ENCODE assay signal across 9 mouse cellular contexts in genomic region chr5:111291639-111292038, GRCm38 (mm10). TPM values are rescaled to one million over a fixed set of nuclear protein-coding genes. Genes with fewer than 3 reads are reported as not detected.
DNase-seq lines count a peak whose midpoint lies in the region; ATAC-seq and TF ChIP-seq lines count a peak whose summit lies in the region.
"Had no signal": no experiment of that assay in that cellular context is flagged by ENCODE, and none has a peak within 500 bp of the region (broad histone marks: within the 10 kb centered on the region; RNA-seq: fewer than 3 reads in every experiment).

No protein-coding gene starts in this region.

- H3K9ac ChIP-seq in kidney, postnatal 0 days (ENCODE audit: low read depth, low read length) = no peak overlapping the region
- no peak overlapping the region for H3K9ac ChIP-seq in forebrain, embryonic 16.5 days (replicated peaks; ENCODE audit: low read depth, low read length)

- no peak for TF ChIP-seq POLR2A in olfactory bulb, adult 2 months (IDR thresholded peaks at IDR 0.05; ENCODE audit: insufficient read depth, low read depth, low read length)

- H3K27me3 ChIP-seq in kidney, postnatal 0 days (ENCODE audit: insufficient read depth, low read length) = no peaks in the 10 kb centered on the region
- H3K27me3 ChIP-seq in forebrain, embryonic 16.5 days (replicated peaks; ENCODE audit: control insufficient read depth, insufficient read depth, low read length) = no peaks in the 10 kb centered on the region

- no peak for ATAC-seq in kidney, postnatal 0 days (replicated peaks; ENCODE audit: low FRiP score, low read depth)
- peak; percentile 81 for ATAC-seq in forebrain, embryonic 16.5 days

- DNase-seq in kidney, postnatal 0 days (ENCODE audit: low spot score) = peak; percentile 52
- no peak for DNase-seq in kidney, adult 11 months
- DNase-seq in layer of hippocampus, adult 8-10 months (ENCODE audit: low spot score in 2 of 2) = peak; percentile 59 to 66
- DNase-seq in testis, postnatal 14 days (ENCODE audit: low spot score) = no peak
- DNase-seq in adrenal gland, postnatal 4 days (ENCODE audit: low spot score in 2 of 2) = no peak
- DNase-seq in cerebellum, postnatal 36 days = no peak
- DNase-seq: cerebellum, postnatal 25 days had no signal

- no peaks in the 10 kb centered on the region for H3K4me1 ChIP-seq in kidney, postnatal 0 days (replicated peaks; ENCODE audit: insufficient read depth, low read length)
- H3K4me1 ChIP-seq in forebrain, embryonic 16.5 days (replicated peaks; ENCODE audit: control insufficient read depth, insufficient read depth, low read length) = peaks cover 14% of the 10 kb centered on the region
- peaks cover 7% of the 10 kb centered on the region for H3K4me1 ChIP-seq in olfactory bulb, adult 2 months (ENCODE audit: control insufficient read depth, insufficient read depth, low read length)

- no peak overlapping the region for H3K27ac ChIP-seq in kidney, postnatal 0 days
- no peak overlapping the region; the same call in 1 of the 2 replicates for H3K27ac ChIP-seq in forebrain, embryonic 16.5 days (ENCODE audit: low read length)
- H3K27ac ChIP-seq in olfactory bulb, adult 2 months (ENCODE audit: insufficient read depth, low read depth, low read length) = no peak overlapping the region

- H3K36me3 ChIP-seq in kidney, postnatal 0 days (ENCODE audit: insufficient read depth, low read length) = no peaks in the 10 kb centered on the region
- H3K36me3 ChIP-seq in forebrain, embryonic 16.5 days (ENCODE audit: control insufficient read depth, insufficient read depth) = no peaks in the 10 kb centered on the region

- no peak overlapping the region for H3K4me3 ChIP-seq in kidney, postnatal 0 days (replicated peaks; ENCODE audit: low read depth, low read length)
- H3K4me3 ChIP-seq in forebrain, embryonic 16.5 days (replicated peaks; ENCODE audit: low read length) = no peak overlapping the region
- H3K4me3 ChIP-seq in olfactory bulb, adult 2 months (ENCODE audit: insufficient read depth, low read depth, low read length) = peak overlapping the region; percentile 11

- H3K4me2 ChIP-seq in kidney, postnatal 0 days (ENCODE audit: low read length) = no peak overlapping the region
- peak overlapping the region; percentile 3; the same call in 1 of the 2 replicates for H3K4me2 ChIP-seq in forebrain, embryonic 16.5 days (ENCODE audit: low read length)

- TF ChIP-seq CTCF in kidney, postnatal 0 days (IDR thresholded peaks at IDR 0.05; ENCODE audit: low read depth) = no peak
- no peak for TF ChIP-seq CTCF in olfactory bulb, adult 2 months (IDR thresholded peaks at IDR 0.05; ENCODE audit: insufficient read depth, low read depth, low read length)

- no peaks in the 10 kb centered on the region for H3K9me3 ChIP-seq in kidney, postnatal 0 days (replicated peaks; ENCODE audit: low read length)
- no peaks in the 10 kb centered on the region for H3K9me3 ChIP-seq in forebrain, embryonic 16.5 days (ENCODE audit: control insufficient read depth, low read length)

- 42% methylated on average over 10 of the region's 10 CpGs for WGBS in kidney, postnatal 0 days
- 55% methylated on average over 10 of the region's 10 CpGs for WGBS in forebrain, embryonic 16.5 days
- 35% methylated on average over 10 of the region's 10 CpGs for WGBS in olfactory bulb, adult 2 months

RNA-seq across cellular contexts. Expression of gene Pitpnb, which starts 38.9 kb away (rescaled TPM):
- polyA plus RNA-seq in kidney, postnatal 0 days (2015; fragmentation: Nextera tagmentation; extraction: Ambion mirVana) = 75.5 and 84.9 TPM in 2 replicates
- 107 and 112 TPM in 2 replicates for polyA plus RNA-seq in forebrain, embryonic 16.5 days (2015; fragmentation: Nextera tagmentation; extraction: Ambion mirVana)
- 10 to 100 TPM; 74.6 to 84.8 (median 80.1) TPM for total RNA-seq in layer of hippocampus, adult 8-10 months (2022)
- polyA plus RNA-seq in olfactory bulb, adult 2 months (2012; ENCODE audit: insufficient read depth, insufficient read length, low replicate concordance, missing spikeins) = not detected in 2 replicates
- 10 to 100 TPM; 75.1 to 81.4 TPM for total RNA-seq in adrenal gland, postnatal 4 days (2021)

Comparison
In these comparisons a context has a peak if more than half of its experiments do, and no peak if none do; other contexts are left out.
1. DNase-seq: peak in kidney, postnatal 0 days (single experiment) and layer of hippocampus, adult 8-10 months (2 of 2); none in kidney, adult 11 months (single experiment), testis, postnatal 14 days (single experiment), adrenal gland, postnatal 4 days (0 of 2) and cerebellum, postnatal 36 days (0 of 2).